Mouse (Mus musculus): ENCODE data around the gene Gm43191.
"Not testable (repeated sequence)": the region's sequence is repeated elsewhere in the genome, so short reads cannot be mapped to it uniquely, and the experiment has no call there.

Gm43191 gene

DNA sequence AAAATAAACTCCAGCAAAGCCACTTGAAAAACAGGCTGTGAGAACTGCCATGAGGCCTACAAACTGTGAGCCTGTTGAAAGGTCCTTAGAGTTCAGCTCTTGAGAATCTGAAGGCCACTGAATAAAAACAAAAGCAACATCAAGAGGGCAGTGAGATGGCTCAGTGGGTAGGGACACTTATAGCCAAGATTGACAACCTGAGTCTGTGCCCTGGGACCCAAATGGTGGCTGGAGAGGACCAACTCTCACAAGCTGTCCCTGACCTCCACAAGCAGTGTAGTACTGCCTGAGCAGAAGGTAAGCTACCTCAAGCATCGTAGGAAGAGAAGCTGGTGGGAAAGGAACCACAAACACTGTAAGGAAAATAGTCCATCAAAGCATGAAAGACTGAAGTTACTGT is at the start of gene Gm43191:
Gm43191 (minus strand) TSS at position 101 of the 400 bp plus-strand sequence.
- no peak for DNase-seq (ENCODE audit: low read depth in 1 of 2, low spot score in 2 of 2)

DNA sequence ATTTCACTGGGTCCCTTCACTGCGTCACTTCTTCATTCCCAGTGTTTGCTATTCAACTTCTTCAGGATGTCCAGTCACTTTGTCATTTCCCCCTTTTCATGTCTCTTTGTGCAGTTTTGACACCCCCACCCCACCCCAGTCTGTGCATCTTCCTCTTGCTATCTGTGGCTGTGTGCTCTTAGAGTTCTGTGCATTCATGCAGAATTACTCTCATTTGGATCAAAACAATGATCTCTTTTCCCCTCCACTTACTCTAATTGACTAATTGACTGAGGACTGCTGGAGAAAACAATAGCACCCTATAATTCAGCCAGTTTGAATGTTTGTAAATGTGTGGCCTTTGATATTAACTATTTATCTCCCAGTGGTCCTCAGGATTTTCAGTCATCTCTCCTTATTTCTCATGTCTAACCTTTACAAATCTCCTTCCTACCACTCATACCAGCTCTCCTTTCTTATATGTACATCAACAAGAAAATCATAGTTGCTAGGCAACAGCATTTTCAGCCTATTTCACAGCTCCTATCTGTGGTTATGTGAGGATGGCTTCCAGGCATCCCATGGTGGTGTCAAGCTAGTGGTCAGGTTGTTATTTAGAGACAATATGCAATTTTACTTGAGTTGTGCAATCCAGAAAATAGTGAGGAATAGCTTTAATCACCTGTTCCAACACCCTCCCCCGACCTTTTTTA is 48.6 kb upstream of the Gm43191 start:
- DNase-seq (ENCODE audit: low read depth in 1 of 2, low spot score in 2 of 2), result no peak

DNA sequence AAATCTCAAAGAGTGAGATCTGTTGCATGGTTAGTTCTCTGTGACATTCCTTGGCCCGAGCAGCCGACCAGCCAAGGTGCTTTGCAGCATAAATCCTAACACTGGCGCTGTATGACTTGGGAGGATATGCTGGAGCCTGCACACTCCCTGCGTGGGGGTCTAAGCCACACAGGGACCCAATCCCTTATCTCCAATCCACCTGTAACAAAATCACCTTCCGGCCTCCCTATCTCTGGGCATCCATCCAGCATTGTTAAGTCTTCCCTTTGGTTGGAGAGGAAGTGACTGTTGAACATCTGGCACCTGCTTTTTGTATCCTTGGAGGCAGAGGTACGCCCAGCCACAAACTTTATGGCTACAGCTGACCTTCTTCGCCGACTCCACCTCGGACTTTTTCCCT is 45.7 kb upstream of the Gm43191 start:
- no peak for DNase-seq (ENCODE audit: low read depth in 1 of 2, low spot score in 2 of 2)

DNA sequence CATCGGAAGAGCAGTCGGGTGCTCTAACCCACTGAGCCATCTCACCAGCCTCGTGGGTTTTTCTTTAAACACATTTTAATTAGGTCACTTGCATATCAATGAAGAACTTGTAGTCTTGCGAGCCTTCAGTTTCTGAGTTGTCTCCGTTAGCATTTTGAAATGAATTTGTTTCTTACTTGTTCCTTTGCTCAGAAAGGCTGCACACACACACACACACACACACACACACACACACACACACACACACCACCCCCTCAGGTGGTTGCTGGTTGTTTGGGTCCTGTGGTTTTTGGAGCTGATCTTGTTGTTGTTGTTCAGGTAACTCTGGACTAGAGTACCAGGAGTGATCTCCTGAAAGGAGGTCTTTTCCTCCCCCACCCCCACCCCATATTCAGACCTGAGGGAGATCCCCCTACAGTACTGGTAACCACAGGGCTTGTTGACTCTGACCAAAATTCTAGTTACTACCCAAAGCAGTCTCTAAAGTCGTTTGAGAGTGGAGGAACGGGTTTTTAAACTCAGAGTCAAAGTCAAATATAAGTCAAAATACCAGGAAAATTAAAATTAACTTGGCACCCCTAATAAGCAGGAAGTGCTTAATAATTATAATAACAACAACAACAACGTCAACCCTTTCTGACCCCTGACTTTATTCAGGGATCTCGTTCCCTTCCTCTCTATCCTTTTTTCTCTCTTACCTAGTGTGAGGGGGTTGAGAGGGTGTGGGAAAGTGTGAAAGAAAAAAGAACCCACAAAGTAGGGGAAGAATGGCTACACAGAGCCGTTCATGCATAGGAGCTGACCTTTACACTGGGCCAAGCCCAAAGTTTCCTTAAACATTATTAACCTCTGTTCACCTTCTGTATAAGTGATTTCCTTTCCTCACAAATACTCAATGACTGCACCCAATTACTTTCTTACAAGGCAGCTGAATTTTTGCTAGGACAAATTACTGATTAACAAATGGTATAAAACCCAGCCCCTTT is 42.7 kb upstream of the Gm43191 start:
- no peak for DNase-seq (ENCODE audit: low read depth in 1 of 2, low spot score in 2 of 2)

DNA sequence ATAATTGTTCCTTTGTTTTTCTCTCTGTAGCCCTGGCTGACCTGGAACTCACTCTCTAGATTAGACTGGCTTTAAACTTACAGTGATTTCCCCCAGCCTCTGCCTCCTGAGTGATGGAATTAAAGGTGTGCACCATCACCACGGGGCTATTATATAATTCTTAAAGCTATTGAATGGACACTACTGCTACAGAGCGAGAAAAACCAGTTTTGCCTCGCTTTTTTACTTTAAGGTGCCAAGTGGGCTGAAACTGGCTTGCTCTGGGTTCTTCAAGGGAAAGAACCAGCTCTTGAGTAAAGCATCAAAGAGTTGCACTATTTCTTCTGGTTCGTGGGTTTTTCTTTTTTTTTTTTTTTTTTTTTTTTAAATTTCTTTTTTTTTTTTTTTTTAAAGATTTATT is 41.9 kb upstream of the Gm43191 start:
- DNase-seq (ENCODE audit: low read depth in 1 of 2, low spot score in 2 of 2), result no peak

DNA sequence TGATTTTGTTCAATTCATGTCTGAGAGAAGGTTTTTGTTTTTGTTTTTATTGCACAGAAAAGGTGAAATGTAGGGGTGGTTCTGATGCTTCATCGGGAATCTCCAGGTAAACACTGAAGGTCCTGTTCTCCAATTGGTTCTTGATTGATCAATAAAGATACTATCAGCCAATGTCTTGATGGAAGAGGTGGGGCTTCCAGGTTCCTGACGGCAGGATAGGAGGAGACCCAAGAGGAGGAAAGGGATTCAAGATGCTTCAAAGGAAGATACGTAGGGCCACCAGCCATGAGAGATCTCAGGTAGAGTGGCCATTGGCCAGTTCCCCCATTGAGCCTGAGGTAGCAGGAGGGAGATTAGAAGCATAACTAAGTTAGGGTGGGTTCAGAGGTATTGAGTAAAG is 37.9 kb upstream of the Gm43191 start:
- DNase-seq (ENCODE audit: low read depth in 1 of 2, low spot score in 2 of 2), result no peak

DNA sequence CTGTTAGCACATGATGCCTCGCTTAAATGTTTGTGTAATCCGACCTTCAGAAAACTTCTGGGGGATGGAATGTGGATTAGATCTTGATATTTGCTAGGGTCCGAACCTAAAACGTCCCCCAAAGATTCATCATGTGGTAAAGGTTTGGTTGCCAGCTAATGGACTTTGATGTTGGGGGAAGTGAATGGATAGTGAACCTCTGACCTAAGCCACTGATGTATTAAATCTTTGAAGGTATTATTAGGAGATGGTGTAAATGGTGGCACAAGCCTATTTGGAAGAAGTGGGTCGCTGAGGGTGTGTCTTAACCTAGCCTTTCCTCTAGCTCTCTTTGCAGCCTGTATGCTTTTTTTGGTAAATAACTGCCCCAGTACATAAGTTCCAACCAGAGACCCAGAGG is 32.0 kb upstream of the Gm43191 start:
- no peak for DNase-seq (ENCODE audit: low read depth in 1 of 2, low spot score in 2 of 2)

DNA sequence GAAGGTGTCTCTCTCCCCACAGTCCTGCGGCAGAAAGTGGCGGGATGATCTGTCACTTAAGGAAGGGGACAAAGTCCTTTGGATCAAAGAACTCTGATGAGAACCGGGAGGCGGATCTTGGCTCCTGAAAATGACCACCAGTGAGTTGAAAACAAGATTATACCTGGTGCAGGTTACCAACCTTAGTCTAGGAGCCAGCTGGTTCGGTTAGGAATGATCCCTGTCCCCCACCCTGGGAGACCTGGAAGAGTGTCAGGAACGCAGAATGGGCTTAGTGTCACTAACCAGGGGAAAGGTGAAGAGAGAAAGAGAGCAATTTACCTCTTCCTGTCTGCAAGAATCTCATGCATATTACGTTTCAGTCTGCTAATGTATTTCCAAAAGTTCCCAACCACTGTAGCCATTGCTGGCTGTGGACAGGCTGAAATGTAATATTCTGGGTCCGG is 31.4 kb upstream of the Gm43191 start, which contains the start of gene Slc35a3:
Slc35a3 (minus strand) TSS at position 396 of the 446 bp plus-strand sequence.
- no peak for DNase-seq (ENCODE audit: low read depth in 1 of 2, low spot score in 2 of 2)

DNA sequence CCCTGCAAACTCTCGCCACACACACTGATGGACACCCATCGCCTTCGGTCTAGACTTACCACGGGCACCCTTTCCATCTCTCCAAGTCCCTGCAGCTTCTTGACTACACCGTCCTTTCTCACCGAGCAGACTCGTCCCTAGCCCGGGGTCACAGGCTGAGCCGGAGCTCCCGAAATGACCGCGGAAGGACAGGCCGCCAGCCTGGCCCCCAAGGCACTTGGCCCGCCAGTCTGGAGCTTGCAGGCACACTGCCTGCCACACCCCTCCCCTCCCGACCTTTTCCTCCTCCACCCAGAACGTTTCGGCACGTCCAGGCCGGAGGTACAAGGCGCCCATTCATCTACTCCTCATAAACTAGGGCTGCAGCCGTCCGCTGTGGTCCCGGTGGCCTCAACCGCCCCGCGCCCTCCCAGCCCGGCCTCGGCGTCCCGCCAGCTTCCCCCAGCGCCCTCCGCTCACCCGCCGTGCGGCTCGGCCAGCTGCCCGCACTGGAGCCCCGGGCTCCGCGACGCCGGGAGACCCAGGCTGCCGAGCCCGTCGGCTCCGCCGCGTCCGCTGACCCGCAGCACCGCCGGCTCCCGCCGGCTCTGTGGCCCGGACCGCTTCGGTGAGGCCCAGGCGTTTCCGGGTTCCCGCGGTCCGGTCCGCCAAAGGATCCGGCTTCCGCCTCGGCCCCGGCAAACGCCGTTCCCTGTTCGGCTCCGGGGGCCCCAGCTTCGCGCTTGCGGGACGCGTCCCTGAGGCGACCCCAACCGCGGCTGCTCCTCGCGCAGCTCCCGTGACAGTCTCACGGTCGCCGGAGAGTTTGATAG is 30.8 kb upstream of the Gm43191 start:
- DNase-seq (ENCODE audit: low read depth in 1 of 2, low spot score in 2 of 2), result peak; percentile 44 to 68

DNA sequence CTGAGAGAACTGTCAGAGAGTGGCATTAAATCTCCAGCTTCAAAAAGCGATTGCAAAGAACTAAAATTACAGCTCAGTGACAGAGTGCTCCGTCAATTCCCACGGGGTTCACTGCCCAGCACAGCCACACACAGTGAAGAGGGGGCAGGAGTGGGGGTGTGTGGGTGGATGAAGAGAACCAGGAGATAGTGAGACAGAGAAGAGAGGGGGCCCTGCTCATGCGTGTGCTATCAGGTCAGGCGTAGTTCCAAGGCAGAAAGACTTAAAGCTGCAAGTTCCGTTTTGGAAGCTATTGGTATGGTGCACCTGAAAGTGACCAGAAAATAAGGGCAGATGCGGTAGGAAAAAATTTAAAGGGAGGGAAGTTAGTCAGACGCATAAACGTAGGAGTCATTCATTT is 29.9 kb upstream of the Gm43191 start:
- no peak for DNase-seq (ENCODE audit: low read depth in 1 of 2, low spot score in 2 of 2)

DNA sequence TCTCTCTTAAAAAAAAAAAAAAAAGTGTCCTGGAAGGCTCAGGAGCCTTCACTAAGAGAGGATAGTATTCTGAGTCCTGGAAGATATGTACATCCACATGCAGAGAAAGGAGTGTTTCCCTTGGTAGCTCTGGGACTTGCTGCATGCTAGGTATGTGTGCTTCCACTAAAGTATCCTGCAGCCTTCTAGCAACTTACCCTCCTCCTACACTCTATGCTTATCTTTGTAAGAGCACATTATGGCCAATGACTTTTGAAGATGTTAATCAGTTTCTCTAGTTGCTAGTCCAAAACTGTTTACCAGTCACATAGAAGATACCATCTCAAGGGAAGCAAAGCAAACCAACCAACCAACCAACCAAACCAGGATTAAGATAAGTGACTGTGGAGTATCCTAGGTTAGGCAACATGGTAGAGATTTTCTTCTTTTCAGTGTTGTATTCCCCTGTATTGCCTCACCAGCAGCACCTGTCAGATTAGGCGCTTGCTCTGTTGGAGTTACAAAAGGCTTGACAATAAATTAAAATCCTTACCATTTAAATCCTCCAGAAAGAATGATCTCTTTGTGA is 24.7 kb upstream of the Gm43191 start:
- no peak for DNase-seq (ENCODE audit: low read depth in 1 of 2, low spot score in 2 of 2)

DNA sequence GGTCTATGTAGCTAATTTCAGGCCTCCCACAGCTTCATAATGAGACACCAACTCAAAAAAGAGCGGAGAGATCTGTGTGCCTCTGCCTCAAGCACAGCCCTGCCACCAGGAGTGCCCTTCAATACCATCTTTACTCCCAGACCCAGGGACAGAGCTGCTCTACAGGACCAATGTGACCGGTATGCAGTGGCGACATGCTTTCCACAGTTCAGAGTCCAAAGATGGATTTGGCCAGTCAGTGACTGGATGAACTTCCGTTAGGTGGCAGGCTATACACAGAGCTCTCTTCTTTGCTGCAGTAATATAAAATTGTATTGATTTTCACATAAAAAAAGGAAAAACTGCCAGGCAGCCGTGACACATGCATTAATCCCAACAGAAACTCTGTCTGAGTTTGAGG is 22.8 kb upstream of the Gm43191 start:
- DNase-seq (ENCODE audit: low read depth in 1 of 2, low spot score in 2 of 2), result no peak

DNA sequence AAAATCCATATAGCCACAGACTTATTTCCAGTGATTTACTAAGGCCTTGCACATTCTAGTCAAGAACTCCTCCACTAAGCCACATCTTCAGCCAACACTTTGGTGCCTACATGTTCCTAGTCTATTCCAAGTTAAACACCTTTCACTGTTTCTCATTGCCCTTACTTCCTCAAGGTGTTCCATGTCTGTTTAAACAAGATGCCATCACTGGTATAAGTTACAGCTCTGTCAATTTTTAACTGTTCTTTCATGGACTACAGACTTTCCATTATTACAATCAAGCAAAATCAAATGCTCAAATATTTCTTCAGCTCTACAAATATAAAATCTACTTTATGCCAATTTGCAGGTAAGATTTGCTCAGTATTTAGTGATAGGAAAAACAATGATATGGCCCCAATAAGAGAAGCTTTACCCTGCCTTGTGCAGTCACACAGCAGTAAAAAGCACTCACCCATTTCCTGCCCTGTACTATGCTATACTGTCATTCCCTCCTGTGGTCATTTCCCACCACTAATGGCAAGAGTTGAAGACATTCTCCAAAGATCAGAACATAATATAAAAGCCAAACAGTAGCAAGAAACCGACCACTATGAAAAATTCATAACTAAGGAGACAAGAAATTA is 21.7 kb upstream of the Gm43191 start:
- DNase-seq (ENCODE audit: low read depth in 1 of 2, low spot score in 2 of 2), result no peak

DNA sequence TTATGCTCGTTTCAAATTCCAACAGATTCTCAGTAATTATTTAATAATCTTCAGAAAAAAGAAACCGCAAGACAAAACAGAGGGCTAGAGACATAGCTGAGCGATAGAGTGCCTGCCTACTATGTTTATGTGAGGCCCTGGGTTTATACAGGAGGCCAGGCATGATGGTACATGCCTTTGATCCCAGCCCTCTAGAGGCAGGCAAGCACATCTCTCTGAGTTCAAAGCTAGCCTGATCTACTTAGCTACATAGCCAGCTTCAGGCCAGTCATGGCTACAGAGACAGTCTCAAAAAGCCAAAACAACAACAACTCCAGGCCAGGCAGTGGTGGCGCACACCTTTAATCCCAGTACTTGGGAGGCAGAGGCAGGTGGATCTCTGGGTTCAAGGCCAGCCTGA is 20.5 kb upstream of the Gm43191 start:
- DNase-seq (ENCODE audit: low read depth in 1 of 2, low spot score in 2 of 2), result no peak

DNA sequence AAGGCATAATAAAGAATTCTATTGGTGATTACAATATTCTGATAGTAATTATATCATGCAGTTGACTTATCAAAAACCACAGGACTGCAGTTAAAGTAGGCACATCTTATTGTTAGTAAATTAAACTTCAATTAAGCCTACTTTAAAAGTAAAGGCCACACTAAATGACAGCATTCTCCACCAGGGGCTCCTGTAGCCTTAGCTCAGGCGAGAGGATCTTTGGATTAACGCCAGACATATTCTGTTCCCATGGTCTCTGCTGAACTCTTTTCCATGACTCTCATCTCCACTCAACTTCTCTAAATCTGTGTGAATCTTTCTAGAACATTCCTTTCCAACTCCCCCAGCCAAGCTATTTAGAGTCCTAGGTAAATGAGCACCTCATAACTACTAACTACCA is 17.7 kb upstream of the Gm43191 start:
- no peak for DNase-seq (ENCODE audit: low read depth in 1 of 2, low spot score in 2 of 2)

DNA sequence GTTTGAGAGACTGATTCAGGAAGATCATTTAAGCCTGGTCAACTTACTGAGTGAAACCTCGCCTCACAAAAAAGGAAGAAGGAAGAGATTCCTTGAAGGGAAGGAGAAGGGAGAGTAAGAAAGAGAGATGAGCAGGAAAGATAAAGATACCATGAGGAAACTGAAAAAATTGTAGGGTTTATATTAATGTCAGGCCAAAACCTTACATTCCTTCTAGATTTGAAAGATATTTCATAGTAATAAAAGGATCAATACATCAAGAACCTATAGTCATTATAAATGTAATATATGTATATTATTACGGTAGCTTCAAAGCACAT is 14.6 kb upstream of the Gm43191 start:
- no peak for DNase-seq (ENCODE audit: low read depth in 1 of 2, low spot score in 2 of 2)

DNA sequence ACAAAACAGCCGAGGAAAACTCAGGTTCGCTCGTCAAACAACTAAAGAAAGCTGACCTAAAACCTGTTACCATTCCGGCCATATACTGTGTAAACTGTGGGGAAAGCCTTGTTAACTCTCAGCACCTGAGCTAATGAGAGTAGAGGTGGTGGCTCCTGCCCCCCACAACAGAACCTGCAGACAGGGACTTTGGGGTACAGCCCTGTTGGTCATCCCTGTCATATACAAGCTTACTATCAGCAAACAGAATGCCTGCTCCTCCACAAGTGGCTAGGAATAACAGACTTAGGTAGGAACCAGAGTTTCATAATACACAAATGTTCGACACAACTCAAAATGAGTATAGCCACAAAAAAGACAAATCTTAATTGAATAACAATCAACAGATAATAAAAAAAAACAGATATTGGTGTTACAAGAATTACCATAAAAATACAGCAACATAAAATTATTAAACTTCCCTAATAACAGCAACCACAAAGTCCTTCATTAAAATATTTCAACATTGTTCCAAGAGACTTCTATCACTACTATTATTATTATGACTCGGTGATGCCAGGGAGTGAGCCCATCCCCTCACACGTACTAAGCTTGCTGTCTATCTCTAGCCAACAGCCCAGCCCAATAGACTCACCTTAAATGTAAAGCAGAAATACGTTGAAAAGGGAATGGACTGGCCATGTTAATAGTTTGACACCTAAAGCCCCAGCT is 14.1 kb upstream of the Gm43191 start:
- DNase-seq (ENCODE audit: low read depth in 1 of 2, low spot score in 2 of 2), result no peak

DNA sequence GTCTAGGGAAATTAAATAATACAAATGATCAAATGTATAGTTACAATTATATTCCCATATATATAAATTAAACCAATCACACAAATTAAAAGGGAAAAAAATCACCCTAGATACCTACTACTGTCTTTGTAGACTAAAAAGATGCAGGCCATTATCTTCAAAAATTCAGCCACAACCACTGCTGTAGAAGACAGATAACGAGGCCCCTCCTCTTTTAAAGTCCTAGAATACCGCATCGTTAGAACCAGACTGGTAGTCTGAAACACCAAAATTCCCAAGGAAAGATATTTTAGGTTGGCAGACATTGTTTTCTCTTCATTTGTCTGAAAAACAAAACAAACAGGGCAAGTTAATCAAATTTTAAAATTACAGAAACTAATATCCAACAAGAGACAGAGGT is 13.3 kb upstream of the Gm43191 start:
- no peak for DNase-seq (ENCODE audit: low read depth in 1 of 2, low spot score in 2 of 2)

DNA sequence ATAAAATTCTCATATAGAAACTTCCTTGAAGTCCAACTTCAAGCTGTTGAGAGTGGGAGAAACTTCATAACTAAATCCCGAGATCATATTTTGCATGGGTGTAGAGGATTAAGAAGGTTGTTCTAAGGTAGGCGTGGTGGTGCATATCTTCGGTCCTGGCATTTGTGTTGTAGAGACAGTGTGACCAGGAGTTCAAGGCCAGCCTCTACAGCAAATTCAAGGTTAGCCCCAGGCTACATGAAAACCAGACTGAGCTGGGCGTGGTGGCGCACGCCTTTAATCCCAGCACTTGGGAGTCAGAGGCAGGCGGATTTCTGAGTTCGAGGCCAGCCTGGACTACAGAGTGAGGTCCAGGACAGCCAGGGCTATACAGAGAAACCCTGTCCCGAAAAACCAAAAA is 16.8 kb downstream of the Gm43191 start:
- DNase-seq (ENCODE audit: low read depth in 1 of 2, low spot score in 2 of 2), result not testable (repeated sequence)

DNA sequence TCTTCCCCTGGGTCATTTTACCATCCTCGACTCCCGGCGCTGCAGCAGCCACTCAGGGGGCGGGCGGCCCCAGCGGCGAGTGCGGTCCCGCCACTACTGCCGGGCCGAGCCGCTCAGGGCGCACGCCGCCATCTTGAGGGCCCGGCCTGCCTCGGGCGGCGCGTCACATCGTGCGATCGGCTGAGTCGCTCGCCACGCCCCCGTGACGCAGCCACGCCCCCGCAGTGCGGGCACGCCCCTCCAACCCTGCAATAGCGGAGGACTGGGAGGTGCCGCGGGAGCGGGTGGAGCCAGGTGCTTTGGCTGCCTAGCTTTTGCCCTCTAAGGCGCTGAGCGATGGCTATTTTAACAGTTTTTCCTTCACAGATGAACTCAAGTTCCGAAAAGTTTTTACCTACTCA is 18.6 kb downstream of the Gm43191 start, which contains the start of gene Mfsd14a:
Mfsd14a (minus strand) TSS at position 215 of the 401 bp plus-strand sequence.
- DNase-seq (ENCODE audit: low read depth in 1 of 2, low spot score in 2 of 2), result peak; percentile 94 to 99

All from monocyte, adult 2 months (primary cell).